Mouse (Mus musculus) lung, adult 10 weeks (tissue): ENCODE results near the gene Grin3b. TPM values are rescaled to one million over a fixed set of nuclear protein-coding genes. Genes with fewer than 3 reads are reported as not detected.

Source experiments
- polyA plus RNA-seq: library from polyadenylated mRNA; stranded (reverse); fragments of 350-450 nt; fragmentation: Illumina TruSeq; extraction: RNeasy Lipid Tissue Mini Kit (QIAGEN cat#74804); gene quantifications from one replicate; pipeline ENCODE4 v1.2.3, GENCODE M21; 2014; ENCODE audit warnings: low read depth, low replicate concordance; ENCODE audit not compliant: insufficient read depth

Gene Grin3b
- not detected for polyA plus RNA-seq

DNA sequence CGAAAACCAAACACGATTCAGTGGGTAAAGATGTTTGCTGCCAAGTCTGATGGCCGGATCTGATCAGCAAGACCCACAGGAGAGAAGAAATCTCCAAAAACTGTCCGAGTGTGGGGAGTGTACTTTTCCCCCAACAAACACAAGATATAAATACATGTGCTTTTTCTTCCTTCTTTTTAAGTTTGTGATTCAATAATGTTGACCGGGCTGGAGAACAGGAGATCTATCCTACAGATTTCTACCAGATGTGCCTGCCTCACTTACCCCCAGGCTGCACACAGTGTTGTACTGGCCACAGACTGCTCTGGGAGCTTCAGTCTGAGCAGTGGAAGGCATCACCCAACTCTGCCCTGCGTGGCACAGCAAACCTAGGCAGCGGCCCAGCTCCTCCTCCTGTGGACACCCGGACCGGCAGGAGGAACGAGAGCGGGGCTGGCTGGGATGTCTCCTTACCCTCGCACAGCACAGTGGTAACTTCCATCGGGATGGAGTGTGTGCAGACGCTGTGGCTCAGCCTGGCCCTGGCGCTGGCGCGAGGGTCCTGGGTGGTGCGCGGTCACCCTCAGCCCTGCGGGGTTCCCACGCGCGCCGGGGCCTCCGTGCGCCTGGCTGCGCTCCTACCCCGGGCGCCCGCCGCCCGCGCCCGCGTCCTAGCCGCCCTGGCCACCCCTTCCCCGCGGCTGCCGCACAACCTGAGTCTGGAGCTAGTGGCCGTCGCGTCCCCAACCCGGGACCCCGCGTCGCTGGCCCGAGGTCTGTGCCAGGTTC lies at the start of gene Grin3b:
Grin3b (plus strand) TSS at position 301 of the 768 bp plus-strand sequence.

DNA sequence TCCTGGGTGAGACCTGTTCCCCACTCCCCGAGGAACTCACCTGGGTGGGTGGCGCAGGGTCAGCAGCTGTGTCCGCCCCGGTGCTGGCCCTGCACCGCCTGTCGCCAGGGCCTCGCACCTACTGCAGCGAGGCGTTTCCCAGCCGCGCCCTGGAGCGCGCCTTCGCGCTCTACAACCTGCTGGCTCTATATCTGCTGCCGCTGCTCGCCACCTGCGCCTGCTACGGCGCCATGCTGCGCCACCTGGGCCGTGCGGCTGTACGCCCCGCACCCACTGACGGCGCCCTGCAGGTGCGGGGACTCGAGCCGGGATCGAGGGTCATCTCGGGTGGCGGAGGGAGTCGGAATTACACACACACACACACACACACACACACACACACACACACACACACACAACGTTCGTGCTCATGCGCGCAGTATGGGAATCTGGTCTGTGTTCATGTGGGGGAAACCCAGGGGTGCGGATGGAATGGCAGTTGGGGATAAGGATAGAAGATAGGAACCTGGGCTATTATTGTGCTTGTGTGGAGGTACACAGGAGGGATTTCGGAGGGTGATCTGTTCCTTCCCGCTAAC lies 49.5 kb upstream of the Grin3b start, which contains the start of gene R3hdm4:
R3hdm4 (minus strand) TSS at position 251 of the 578 bp plus-strand sequence.

DNA sequence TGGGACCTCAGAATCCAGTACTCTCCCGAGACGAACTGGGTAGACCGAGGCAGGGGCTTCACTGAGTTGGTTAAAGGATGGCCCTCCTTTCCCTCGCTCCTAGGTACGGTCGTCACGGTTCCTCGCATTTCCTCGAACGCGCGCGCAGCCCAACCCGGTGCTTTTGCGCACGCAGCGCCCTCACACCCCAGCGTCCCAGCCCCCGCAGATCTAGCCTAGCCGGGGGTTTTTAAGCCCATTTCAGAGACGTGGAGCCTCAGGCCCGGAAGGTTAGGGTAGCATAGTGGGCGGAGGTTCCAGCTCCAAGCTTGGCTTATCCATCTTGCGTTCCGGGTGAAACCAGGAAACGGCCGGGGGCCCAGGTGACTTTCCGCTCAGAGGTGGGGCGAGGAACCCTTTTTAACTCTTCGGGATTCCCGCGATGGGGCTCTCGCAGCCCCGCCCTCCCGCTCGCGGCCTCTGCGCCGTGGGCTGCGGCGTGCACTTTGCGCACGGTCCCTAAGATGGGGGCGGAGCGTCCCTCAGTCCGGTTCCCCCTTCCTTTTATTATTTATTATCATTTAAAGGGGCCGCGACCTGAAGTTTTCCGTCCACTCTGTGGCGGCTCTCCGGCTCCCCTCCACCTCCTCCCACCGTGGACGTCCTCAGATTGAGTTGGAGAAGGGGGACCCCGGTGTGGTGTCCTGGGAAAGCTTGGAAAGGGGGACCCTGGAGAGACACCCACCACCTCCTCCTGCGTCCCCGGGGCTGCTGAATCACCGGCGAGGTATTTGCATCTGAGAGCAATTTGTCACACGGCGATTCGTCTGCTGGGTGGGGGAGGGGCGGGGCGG lies 43.8 kb upstream of the Grin3b start, which contains the start of gene Arid3a:
Arid3a (plus strand) TSS at position 553 of the 833 bp plus-strand sequence.

DNA sequence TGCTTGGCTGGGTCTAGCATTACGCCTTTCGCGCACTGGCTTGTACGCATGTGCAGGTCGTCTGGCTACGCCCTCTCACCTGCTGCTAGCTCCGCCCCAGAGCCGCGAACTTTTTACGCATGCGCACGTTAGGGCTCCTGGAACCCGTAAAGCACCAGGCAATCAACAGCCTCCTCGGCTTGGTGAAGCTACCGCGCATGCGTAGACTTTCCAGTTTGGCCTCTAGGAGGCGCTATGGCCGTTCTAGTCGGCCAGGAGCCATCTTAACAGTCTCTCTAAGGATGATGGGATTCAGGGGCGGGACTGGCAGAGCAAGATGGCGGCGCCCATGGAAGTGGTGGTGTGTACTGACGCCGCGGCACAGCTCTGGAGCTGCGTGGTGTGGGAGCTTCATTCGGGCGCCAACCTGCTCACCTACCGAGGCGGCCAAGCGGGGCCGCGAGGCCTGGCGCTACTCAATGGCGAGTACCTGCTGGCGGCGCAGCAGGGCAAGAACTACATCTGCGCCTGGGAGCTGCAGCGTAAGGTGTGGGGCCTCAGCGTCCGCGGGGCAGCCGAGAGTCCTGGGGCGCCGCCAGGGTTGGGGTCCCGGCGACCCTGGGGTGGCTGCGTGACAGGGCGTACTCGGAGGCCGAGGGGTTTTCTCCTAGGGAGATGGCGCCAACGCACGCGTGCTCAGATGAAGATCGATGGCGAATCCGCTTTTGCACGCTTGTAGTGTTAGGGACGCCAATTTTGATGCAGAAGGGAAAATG lies 10.5 kb upstream of the Grin3b start, which contains the start of gene Wdr18:
Wdr18 (plus strand) TSS at position 306 of the 755 bp plus-strand sequence.

DNA sequence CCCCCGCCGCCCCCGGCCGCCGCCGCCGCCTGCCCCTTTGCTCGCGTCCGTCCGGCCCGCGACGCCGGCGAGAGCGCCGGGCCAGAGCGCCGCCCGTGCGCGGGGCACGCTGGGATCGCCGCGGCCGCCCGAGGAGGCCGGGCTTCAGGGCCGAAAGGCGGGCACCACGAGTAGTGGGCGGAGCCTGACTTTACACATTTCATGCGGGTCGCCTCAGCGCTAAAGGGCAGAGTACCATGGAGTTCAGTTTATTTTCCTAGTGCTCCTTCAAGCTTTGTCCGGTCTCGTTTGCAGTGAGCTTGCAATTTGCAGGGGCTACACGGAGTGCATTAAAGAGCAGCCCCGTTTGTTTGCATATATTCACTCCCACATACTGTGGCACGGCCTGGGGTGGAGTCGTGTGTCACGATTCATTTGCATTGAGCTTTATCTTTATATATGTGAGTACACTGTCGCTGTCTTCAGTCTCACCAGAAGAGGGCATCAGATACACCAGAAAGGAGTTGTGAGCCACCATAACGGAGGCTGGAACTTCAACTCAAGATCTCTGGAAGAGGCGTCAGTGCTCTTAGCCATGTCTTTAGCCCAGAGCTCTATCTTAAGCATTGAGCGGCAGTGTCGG lies 13.8 kb downstream of the Grin3b start, which contains the start of gene Tmem259:
Tmem259 (minus strand) TSS at position 136 of the 622 bp plus-strand sequence.

DNA sequence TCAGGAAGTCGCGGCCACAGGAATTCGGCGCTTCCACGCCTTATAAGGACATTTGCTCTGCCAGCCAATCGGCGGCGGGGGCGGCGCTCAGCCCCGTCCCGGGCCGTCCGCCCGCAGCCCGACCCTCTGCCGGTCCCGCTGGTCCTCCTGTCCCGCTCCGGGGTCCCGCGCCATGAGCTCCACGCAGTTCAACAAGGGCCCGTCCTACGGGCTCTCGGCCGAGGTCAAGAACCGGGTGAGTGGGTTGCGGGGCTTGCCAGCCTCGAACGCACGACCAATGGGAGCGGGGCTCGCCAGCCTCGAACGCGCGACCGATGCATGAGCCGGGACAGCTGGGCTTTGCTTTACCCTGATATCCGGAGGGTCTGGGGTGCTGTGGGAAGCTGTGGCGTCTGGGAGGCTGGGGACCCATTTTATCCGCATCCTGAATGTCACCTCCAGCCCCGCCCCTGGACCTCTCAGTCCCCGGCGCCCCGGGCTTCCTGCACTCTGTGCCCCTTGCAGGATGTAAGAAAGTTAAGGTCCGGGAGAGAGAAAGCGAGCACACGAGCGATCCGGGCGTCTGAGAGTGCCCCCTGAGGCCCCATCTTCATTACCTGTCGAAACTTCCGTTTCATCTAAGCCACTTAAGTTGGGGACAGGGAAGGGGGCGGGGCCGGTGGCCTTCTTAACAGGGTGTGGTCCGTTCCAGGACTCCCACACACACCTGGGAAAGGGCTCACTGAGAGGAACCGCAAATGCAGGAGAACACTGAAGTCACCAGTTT lies 18.2 kb downstream of the Grin3b start, which contains the start of gene Cnn2:
Cnn2 (plus strand) TSS at position 79 of the 766 bp plus-strand sequence.

DNA sequence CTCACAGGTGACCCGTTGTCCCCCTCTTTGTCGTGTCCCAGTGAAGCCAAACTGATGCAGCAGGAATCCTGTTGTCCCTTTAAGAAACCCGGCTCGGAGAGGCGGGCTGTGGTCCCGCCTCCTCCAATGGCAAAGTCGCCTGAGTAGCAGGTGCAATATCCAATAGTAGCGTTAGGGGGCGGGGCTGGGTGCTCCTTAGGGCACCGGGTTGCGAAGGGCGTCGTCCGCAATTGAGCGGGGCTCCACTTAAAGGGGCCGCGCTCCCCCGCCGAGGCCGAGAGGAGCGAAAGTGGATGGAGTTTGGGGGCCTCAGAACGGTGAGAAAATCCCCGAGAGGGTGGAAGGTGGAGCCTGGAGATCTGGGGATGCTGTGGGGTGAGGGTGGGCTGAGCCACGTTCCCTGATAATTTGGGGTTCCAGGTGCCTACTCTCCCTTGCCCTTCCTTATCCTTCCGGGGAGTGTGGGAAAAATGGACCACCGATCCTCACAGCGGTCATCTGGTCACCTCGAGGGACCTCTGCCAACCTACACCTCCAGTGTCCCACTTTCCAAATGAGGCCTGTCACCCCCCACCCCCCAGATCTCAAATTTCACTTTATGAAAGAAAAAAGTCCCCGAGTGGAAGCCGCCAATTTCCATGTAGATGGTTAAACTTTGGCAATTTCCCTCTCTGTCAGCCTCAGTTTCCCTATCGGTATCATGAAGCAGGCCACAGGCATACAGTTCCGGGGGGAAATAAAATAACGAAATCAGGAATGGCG lies 25.9 kb downstream of the Grin3b start, which contains the start of gene Abca7:
Abca7 (plus strand) TSS at position 223 of the 762 bp plus-strand sequence.

DNA sequence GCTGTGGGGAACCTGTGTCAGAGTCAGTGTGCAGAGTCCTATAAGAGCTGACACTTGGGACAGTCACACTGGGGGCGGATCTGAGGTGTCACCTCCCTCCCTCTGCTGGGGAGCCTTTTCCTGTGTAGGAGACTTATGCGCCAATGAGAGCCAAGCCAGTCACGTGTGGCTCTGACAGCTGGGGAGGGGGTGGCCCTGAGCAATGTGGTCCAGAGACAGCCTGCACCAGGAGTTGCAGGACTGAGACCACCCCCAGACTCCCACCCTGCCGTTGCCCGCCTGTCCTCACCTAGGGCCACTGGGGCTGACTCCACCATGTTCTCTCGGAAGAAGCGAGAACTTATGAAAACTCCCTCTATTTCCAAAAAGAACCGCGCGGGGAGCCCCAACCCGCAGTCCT lies 46.0 kb downstream of the Grin3b start, which contains the start of gene Arhgap45:
Arhgap45 (plus strand) TSS at position 143 of the 400 bp plus-strand sequence.

Other genes starting within 250 kb of the Grin3b start
- gene Polrmt, start 224.1 kb upstream of the Grin3b start, polyA plus RNA-seq = 19.4 TPM
- not detected for gene Fgf22, start 215.6 kb upstream of the Grin3b start, polyA plus RNA-seq
- 25.3 TPM for gene Rnf126, start 203.8 kb upstream of the Grin3b start, polyA plus RNA-seq
- 20.4 TPM for gene Fstl3, start 193.4 kb upstream of the Grin3b start, polyA plus RNA-seq
- gene Prss57, start 179.8 kb upstream of the Grin3b start, polyA plus RNA-seq = 0.08 TPM
- 18.7 TPM for gene Palm, start 177.1 kb upstream of the Grin3b start, polyA plus RNA-seq
- 3.5 TPM for gene Misp, start 149.7 kb upstream of the Grin3b start, polyA plus RNA-seq
- gene Ptbp1, start 116.3 kb upstream of the Grin3b start, polyA plus RNA-seq = 81.3 TPM
- 2.2 TPM for gene Prtn3, start 96.2 kb upstream of the Grin3b start, polyA plus RNA-seq
- gene Plppr3, start 96.1 kb upstream of the Grin3b start, polyA plus RNA-seq = 3.4 TPM
- gene Elane, start 84.5 kb upstream of the Grin3b start, polyA plus RNA-seq = not detected
- 873 TPM for gene Cfd, start 79.9 kb upstream of the Grin3b start, polyA plus RNA-seq
- 12.4 TPM for gene Med16, start 61.8 kb upstream of the Grin3b start, polyA plus RNA-seq
- not detected for gene Gm26602, start 59.9 kb upstream of the Grin3b start, polyA plus RNA-seq
- gene Kiss1r, start 53.7 kb upstream of the Grin3b start, polyA plus RNA-seq = 3.0 TPM
- gene R3hdm4, start 49.5 kb upstream of the Grin3b start, polyA plus RNA-seq = 59.6 TPM
- gene Arid3a, start 43.7 kb upstream of the Grin3b start, polyA plus RNA-seq = 2.2 TPM
- gene Wdr18, start 10.6 kb upstream of the Grin3b start, polyA plus RNA-seq = 25.0 TPM
- gene Tmem259, start 13.6 kb downstream of the Grin3b start, polyA plus RNA-seq = 67.1 TPM
- gene Cnn2, start 17.9 kb downstream of the Grin3b start, polyA plus RNA-seq = 208 TPM
- 7.0 TPM for gene Abca7, start 25.8 kb downstream of the Grin3b start, polyA plus RNA-seq
- 36.5 TPM for gene Arhgap45, start 45.9 kb downstream of the Grin3b start, polyA plus RNA-seq
- gene Polr2e, start 69.1 kb downstream of the Grin3b start, polyA plus RNA-seq = 120 TPM
- gene Gpx4, start 76.5 kb downstream of the Grin3b start, polyA plus RNA-seq = 1,013 TPM
- gene Sbno2, start 134.9 kb downstream of the Grin3b start, polyA plus RNA-seq = 13.9 TPM
- gene Stk11, start 145.1 kb downstream of the Grin3b start, polyA plus RNA-seq = 98.1 TPM
- gene Atp5d, start 167.9 kb downstream of the Grin3b start, polyA plus RNA-seq = 267 TPM
- 6.8 TPM for gene Cbarp, start 170.1 kb downstream of the Grin3b start, polyA plus RNA-seq
- gene Midn, start 177.6 kb downstream of the Grin3b start, polyA plus RNA-seq = 24.9 TPM
- gene Cirbp, start 195.3 kb downstream of the Grin3b start, polyA plus RNA-seq = 84.5 TPM
- gene 1600002K03Rik, start 202.2 kb downstream of the Grin3b start, polyA plus RNA-seq = 27.6 TPM
- 1.1 TPM for gene Efna2, start 208.8 kb downstream of the Grin3b start, polyA plus RNA-seq